Mouse (Mus musculus) ES-Bruce4 (cell line): ENCODE results near the gene Fgf14. TPM values are rescaled to one million over a fixed set of nuclear protein-coding genes. Genes with fewer than 3 reads are reported as not detected.

Experiments used
- H3K27ac ChIP-seq: 2 replicates; pipeline ENCODE4 v1.5.1; 2012; ENCODE audit warnings: low read length, inconsistent platforms; ENCODE audit not compliant: insufficient read depth
- H3K27me3 ChIP-seq: 2 replicates; pipeline ENCODE4 v1.6.1; 2012; ENCODE audit warnings: mild to moderate bottlenecking, low read length, inconsistent platforms; ENCODE audit not compliant: control insufficient read depth, poor library complexity, insufficient read depth, severe bottlenecking
- H3K36me3 ChIP-seq: 2 replicates; pipeline ENCODE4 v1.6.1; 2012; ENCODE audit warnings: inconsistent platforms, mild to moderate bottlenecking, low read length, moderate library complexity; ENCODE audit not compliant: control insufficient read depth, poor library complexity, insufficient read depth, severe bottlenecking
- H3K4me1 ChIP-seq: one replicate; pipeline ENCODE4 v1.8.1; 2011; ENCODE audit warnings: low read length; ENCODE audit not compliant: control insufficient read depth, insufficient read depth
- H3K4me3 ChIP-seq: 2 replicates; pipeline ENCODE4 v1.5.1; 2011; ENCODE audit warnings: low read depth, mild to moderate bottlenecking, low read length
- H3K9ac ChIP-seq: 2 replicates; pipeline ENCODE4 v1.6.1; 2012; ENCODE audit warnings: low read depth, mild to moderate bottlenecking, inconsistent platforms; ENCODE audit not compliant: poor library complexity, severe bottlenecking
- H3K9me3 ChIP-seq: replicated peaks from 2 replicates; pipeline ENCODE4 v1.6.1; 2012; ENCODE audit warnings: mild to moderate bottlenecking, low read length, inconsistent platforms; ENCODE audit not compliant: control insufficient read depth, poor library complexity, insufficient read depth, severe bottlenecking
- CTCF ChIP-seq: IDR thresholded peaks from one replicate; pipeline ENCODE4 v1.8.1; 2011; ENCODE audit warnings: low read depth, low read length
- EP300 ChIP-seq: IDR thresholded peaks from 2 replicates; pipeline ENCODE4 v1.6.1; 2011; ENCODE audit warnings: low read depth, low read length; ENCODE audit not compliant: insufficient read depth
- POLR2A ChIP-seq: IDR thresholded peaks from one replicate; pipeline ENCODE4 v1.8.1; 2011; ENCODE audit warnings: low read length; ENCODE audit not compliant: insufficient read depth
- polyA plus RNA-seq: library from polyadenylated mRNA; stranded (reverse); fragments of >200 nt; gene quantifications from 2 replicates; pipeline ENCODE4 v1.2.4, GENCODE M21; 2011; ENCODE audit warnings: low read depth; ENCODE audit not compliant: missing spikeins, insufficient read depth, insufficient read length

Gene Fgf14
- polyA plus RNA-seq, 1 experiment: not detected

DNA sequence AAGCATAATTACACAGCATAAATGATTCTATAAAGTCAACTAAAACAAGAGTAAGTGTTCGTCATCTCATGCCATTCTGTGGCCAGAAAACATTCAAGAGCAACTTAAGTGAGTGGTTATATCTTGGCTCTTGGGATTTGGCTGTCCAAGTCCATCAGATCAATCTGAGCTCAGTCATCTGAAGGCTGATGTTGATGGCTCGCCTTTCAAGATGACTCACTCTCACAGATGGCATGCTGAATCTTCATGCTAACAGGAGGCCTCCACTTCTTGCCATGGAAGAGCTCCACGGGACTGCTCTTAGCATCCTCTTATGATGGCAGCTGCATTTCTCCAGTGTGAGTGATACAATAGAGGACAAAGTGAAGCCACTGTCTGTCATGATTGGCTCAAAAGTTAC lies 34.1 kb downstream of the Fgf14 start:
- Histone ChIP-seq H3K36me3 (no peaks in the 10 kb centered on the region), H3K4me3 (no peak overlapping the region), H3K9ac (no peak overlapping the region), H3K9me3 (no peaks in the 10 kb centered on the region), H3K27me3 (no peaks in the 10 kb centered on the region), H3K27ac (no peak overlapping the region), H3K4me1 (no peaks in the 10 kb centered on the region)
- TF ChIP-seq EP300 (no peak), CTCF (no peak), POLR2A (no peak)

DNA sequence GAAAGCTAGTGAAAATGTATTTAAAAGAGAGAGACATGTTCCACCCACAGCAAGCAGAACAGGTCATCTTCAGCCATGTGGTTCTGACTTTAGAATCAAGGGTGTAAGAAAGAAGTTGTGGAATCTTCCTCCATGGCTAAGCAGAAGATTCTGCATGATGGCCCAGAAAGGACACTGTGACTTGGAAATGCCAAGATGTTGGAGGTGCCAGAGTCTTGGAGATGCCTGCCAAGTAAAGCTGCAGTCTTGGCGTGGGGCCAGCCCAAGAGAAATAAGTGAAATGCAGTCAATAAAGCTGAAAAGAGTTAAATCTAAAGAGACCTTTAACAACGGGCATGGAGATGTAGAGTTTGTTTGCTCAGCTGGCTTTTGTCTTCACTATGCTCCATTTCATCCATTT lies 42.0 kb downstream of the Fgf14 start:
- Histone ChIP-seq H3K27ac (no peak overlapping the region), H3K36me3 (no peaks in the 10 kb centered on the region), H3K27me3 (no peaks in the 10 kb centered on the region), H3K4me1 (no peaks in the 10 kb centered on the region), H3K9me3 (no peaks in the 10 kb centered on the region), H3K9ac (no peak overlapping the region), H3K4me3 (no peak overlapping the region)
- TF ChIP-seq EP300 (no peak), CTCF (no peak), POLR2A (no peak)

- Histone ChIP-seq H3K27ac (no peak overlapping the region), H3K4me1 (no peaks in the 10 kb centered on the region), H3K27me3 (no peaks in the 10 kb centered on the region; the same call in 1 of the 2 replicates), H3K36me3 (no peaks in the 10 kb centered on the region), H3K9me3 (no peaks in the 10 kb centered on the region), H3K4me3 (no peak overlapping the region), H3K9ac (no peak overlapping the region)
- no peak for TF ChIP-seq EP300
- no peak for TF ChIP-seq CTCF
- no peak for TF ChIP-seq POLR2A
Measured at GRCm38 (mm10) chr14:124613473-124613872, 63.5 kb downstream of the Fgf14 start.

GRCm38 (mm10) chr14:124606036-124606711 lies 70.8 kb downstream of the Fgf14 start:
- TF ChIP-seq POLR2A: no peak
- TF ChIP-seq CTCF: no peak
- TF ChIP-seq EP300: no peak

DNA sequence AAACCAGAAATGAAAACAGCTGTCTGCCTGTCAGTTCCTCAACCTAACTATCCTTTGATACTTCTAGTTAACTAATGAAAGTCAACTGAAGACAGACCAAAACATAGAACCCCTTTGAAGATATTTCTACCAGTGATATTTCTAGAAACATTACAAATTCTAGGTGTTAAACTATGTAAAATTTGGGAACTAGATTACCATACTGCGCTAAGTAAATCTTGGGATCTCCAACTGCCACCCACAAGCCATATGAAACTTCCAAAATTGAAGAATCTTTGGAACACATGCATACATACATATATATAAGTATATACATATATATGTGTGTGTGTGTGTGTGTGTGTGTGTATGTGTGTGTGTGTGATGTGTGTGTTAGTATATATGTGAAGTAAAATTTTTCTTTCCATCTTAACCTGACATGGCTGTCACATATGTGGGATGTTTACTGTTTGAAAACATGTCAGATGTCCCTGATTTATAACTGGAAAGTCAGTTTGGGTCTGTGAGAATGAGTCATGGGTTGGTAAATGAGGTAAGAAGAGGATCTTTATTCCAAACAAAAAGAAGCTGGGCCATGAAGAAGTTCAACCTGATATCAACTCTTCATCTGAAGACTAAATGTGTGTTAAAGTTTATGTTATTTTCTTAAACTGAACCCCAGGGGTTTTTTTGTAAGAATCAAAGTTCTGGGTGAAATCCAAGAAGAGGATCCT lies 71.7 kb downstream of the Fgf14 start:
- TF ChIP-seq POLR2A (no peak), CTCF (no peak), EP300 (no peak)
- Histone ChIP-seq H3K36me3 (no peaks in the 10 kb centered on the region), H3K9me3 (no peaks in the 10 kb centered on the region), H3K4me1 (no peaks in the 10 kb centered on the region), H3K27me3 (no peaks in the 10 kb centered on the region), H3K9ac (no peak overlapping the region), H3K4me3 (no peak overlapping the region), H3K27ac (no peak overlapping the region)

More at GRCm38 (mm10) chr14:124606036-124606711, 70.8 kb downstream of the Fgf14 start:
- Histone ChIP-seq H3K27ac (no peak overlapping the region), H3K4me3 (no peak overlapping the region), H3K27me3 (no peaks in the 10 kb centered on the region), H3K9ac (no peak overlapping the region), H3K9me3 (no peaks in the 10 kb centered on the region), H3K4me1 (no peaks in the 10 kb centered on the region), H3K36me3 (no peaks in the 10 kb centered on the region)

DNA sequence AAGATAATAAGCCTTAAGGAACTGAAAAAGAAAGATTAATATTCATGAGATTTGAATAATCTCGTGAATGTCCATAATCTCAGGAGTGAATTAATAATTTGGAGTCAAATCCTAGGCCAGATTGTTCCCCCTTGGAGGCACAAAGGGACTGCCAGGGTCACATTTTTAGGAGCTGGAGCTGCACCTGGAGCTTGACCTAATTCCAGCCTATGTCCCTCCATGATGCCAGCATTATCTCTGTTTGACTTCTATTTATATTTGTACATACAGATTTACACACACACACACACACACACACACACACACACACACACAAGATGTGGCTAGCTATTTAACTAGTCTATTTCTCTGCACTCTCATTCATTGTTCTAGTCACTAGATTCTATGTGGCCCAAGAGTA lies 100.4 kb downstream of the Fgf14 start:
- H3K4me1 ChIP-seq: no peaks in the 10 kb centered on the region
- TF ChIP-seq EP300 (no peak), CTCF (no peak), POLR2A (no peak)
- no peaks in the 10 kb centered on the region for H3K36me3 ChIP-seq
- no peaks in the 10 kb centered on the region for H3K27me3 ChIP-seq
- H3K9me3 ChIP-seq: no peaks in the 10 kb centered on the region
- no peak overlapping the region for H3K4me3 ChIP-seq
- H3K27ac ChIP-seq: no peak overlapping the region
- no peak overlapping the region for H3K9ac ChIP-seq
